Mouse (Mus musculus): ENCODE data around the gene Apbb2.

GRCm38 (mm10) chr5:66596296-66596695 is 22.3 kb downstream of the Apbb2 start:
- no peak for TF ChIP-seq CTCF (conservative IDR thresholded peaks at IDR 0.05; ENCODE audit: low read length)
- no peak for TF ChIP-seq POU5F1 (IDR thresholded peaks at IDR 0.05; ENCODE audit: borderline replicate concordance, low read length)
